Mouse (Mus musculus) adrenal gland, adult 8-10 months (tissue): Measurements from ENCODE around the gene Usp18. TPM values are rescaled to one million over a fixed set of nuclear protein-coding genes. Genes with fewer than 3 reads are reported as not detected.
A peak's percentile ranks its signal among the peaks of the same experiment; 100 is the strongest.

Experiments
- DNase-seq: peaks from one replicate; pipeline ENCODE4 v3.0.0; 2022
- total RNA-seq, 4 experiments: library from RNA; stranded (reverse); gene quantifications; 2 replicates each; pipeline ENCODE4 v1.2.4; 2022

Gene Usp18
- total RNA-seq, result 1 to 10 TPM; 2.1 to 4.1 (median 3.3) TPM

DNA sequence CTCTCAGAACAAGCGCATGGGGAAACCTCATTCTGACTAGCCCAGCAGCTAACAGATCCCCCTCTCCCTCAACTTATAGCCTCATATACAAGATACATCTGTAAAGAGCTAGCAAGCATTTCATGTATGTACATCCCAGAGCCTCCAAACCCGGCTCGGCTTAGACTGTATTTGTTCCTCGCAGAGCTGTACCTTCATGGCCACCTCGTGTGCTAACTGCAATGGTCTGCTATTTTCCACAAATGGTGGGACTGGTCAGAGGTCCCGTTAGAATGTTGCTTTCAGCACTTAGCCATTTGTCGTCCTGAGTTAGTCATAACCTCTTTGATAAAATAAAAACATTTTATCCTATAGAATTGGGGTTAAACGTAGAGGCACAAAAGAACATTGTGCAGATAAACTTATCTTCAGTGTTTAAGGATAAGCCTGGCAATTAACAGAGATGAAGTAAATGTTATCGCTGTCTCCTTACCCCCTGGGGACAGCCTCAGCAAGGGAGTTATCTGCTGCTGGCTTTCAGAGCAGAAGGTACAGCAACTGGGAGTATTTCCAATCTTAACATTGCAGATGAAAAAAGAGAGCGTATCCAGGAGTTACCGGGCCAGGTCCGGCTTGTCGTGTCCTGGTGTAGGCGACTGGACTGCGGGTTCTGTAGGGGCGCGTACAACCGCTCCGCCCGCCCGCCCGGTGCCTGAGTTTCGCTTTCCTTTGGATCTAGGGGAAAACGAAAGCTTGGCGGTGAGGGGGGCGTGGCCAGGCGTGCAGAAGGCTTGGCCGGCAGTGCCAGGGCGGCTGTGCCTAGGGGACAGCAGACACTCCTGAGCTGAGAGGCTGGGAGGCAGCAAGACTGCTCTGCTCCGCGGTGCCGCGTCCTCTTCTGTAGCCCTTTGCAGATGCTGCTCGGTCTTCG lies at the start of gene Usp18:
Usp18 (plus strand) TSS at position 780 of the 910 bp plus-strand sequence.
- DNase-seq, result peak; percentile 91

DNA sequence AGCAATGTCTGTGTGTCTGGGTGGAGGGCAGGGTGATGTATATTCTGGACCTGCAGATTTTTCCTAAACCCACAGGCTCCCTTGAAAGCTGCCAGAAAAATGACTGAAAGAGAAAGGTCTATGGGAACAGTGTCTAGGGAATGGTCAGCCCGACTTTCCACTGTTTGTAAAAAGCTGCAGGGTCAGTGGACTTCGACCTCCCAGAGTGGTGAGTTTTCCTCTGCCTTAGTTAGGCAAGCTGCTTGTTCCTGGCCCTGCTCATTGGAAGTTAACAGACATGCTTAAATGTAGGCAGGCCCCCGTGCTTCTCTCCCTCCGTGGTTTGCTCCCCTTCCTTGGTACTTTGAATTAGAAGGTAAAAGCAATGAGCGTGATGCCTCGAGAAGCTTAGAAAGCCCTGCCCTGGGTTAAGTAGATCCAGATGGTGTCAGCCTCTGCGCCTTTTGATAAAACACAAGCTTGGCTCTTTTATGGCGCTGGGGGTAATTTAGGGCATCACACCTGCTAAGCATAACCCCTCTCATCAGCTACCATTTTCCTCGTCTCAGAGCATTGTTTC lies 47.8 kb upstream of the Usp18 start:
- no peak for DNase-seq

DNA sequence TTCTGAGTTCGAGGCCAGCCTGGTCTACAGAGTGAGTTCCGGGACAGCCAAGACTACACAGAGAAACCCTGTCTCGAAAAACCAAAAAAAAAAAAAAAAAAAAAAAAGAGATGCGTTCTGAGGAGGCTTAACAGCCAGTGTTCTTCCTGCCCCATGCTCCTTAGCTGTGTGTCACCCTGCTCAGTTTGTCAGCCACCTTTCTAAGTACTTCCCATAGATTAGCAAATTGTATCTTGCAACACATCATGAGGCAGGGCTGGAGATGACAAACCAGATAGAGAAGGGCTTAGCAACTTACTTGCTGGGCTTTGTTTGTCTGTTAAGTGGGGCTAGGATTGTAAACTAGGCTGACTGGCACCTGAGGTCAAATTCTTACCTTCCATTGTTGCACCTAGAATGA lies 45.2 kb upstream of the Usp18 start:
- no peak for DNase-seq

DNA sequence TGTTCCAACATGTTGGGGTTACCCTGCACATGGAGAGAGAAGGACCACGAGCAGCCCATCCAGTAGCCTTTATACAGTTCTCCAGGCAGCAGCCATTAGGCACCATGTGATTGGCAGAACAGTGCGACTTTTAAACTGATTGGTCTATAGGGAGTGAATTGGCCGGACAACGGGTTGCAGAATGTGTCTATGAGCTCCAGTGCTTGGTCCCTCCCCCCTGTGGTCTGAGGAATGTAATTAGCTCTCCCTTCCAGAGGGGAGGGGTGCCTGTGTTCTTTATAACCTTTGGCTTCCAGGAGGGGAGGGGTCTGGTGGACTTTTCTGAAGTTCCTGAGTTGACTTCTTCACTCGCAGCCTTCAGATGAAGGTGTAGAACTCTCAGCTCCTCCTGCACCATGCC lies 43.7 kb upstream of the Usp18 start:
- no peak for DNase-seq

DNA sequence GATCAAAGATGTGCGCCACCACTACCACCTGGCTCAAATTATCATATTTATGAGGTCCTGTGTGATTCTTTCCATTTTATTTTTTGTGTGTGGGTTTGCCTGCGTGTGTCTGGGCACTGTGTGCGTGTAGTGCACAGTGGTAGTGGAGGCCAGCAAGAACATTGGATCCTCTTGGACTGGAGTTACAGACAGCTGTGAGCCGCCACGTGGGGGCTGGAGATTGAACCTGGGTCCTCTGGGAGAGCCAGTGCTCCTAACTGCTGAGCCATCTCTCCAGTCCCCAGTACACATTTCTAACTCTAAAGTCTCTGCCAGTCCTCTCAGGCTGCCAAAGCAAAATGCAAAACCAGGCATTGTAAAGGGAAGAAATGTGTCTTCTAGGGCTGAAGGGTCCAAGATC lies 39.2 kb upstream of the Usp18 start:
- no peak for DNase-seq

DNA sequence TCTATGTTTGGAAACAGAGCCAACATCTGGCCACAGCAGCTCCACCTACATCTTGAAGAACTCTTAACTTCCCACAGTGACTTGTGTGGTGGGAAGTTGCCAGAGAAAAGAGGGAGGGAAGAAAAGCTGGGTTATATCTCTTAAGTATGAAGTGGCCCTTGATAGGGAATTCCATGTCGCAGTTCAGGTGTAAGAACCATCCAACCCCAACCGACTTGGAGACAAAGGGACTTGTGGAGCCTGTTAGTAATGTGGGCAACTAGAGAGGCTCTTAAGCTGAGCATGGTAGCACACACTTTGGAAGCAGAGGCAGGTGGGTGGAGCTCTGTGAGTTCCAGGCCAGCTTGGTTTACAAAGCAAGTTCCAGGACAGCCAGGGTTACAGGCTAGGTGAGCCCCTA lies 36.1 kb upstream of the Usp18 start:
- no peak for DNase-seq

DNA sequence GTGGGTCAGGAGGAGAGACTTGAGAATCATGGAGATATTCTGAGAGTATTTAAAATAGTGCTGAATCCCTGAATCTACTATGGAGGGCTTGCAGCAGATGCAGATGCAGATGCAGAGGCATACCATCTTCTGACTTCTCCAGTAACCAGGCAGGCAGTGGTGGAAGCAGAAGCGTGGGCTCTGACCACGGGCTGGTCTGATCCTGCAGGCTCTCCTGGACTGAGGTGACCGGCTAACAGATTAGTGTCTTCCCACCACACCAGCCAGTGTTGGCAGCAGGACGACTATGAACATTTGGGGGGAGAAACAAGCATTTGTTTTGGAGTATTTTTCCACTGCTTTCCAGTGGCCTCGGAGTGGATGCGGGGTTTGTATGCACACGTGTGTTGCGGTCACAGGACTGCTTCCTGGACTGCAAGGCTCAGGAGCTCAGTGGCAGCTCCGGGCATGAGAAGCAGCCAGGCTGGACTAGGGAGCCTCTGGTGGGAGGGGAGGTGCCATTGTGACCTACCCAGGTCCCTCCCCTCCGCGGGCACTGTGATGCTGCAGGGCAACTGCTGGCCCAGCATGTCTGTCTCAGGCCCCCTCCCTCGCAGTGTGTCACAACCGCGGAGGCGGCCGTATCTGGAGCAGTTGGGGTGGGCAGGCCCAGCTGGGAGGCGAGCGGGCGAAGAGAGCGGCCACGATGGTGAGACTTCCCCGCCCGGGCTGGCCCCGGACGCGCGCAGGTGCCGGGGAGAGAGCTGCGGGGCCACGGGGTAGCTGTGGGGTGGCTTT lies 35.4 kb upstream of the Usp18 start, which contains the start of gene Tuba8:
Tuba8 (plus strand) TSS at position 548 of the 777 bp plus-strand sequence.
- DNase-seq, result peak; percentile 61

DNA sequence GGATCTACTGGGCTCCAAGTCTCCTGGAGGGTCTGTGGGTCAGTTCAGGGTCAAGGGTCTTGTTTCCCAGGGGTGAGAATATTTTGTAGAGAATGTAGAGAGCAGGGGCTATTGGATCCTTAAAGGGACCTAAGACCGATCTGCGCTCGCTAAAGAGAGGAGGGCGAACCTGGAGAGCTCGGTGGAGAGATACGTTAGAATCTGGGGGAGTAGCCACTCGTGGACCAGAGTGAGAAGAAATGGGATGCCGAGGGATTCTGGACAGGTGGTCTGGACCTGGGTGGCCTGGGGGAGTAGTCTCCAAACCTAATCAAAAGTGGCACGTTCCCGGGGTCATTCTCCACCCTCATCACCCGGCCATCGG lies 34.8 kb upstream of the Usp18 start:
- DNase-seq, result no peak

DNA sequence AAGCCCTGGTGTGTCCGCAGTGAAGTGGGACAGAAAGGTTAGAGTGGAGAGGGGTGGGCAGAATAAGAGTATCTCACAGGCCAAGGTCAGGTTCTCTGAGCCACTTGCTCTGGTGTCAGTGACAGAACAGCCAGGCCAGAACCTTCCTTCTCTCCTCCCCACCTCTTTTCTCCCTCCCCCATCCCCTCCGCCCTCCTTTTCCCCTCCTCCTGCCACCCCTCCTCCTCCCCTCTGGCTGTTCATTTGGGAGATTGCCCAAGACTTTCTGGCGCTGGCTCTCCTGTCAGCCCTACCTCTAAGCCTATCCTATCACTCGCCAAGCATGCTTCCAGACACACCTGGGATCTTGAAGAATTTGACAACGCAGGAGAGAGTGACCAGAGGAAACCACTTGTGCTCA lies 34.0 kb upstream of the Usp18 start:
- DNase-seq, result no peak

DNA sequence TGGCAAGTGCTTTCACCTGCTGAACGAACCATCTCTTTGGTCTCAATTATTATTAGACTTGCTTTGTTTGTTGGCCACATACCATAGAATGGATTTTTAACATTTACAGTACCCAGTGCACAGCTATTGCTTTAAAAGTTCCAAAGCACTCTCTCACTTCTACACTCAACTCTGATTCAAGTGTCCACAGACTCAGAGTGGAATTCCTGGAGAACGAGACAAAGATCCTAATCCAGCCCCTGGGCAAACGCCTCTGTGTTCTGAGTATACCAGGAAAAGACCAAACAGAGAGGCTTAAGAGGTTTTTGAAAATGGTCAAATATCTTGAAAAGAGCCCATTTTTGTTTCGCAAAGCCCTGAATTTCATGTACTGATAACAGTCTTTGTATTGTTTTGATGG lies 32.7 kb upstream of the Usp18 start:
- no peak for DNase-seq

DNA sequence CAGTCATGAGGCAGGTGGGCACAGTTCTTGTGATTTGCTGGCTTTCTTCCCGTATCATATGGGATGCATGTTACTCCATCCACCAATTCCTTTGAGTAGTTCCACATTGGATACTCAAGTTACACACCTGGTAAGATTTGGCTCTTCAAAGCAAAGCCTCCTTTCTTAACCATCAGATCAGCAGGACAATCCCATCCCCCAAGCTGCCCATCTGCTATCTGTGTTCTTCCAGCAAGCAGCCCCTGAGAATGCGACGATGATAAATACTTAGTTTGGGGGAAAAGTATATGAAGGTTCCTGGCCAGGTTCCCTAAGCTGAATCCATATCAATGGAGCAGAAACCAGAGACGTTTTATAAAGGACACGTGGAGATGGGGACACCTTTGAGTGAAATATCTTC lies 31.5 kb upstream of the Usp18 start:
- no peak for DNase-seq

DNA sequence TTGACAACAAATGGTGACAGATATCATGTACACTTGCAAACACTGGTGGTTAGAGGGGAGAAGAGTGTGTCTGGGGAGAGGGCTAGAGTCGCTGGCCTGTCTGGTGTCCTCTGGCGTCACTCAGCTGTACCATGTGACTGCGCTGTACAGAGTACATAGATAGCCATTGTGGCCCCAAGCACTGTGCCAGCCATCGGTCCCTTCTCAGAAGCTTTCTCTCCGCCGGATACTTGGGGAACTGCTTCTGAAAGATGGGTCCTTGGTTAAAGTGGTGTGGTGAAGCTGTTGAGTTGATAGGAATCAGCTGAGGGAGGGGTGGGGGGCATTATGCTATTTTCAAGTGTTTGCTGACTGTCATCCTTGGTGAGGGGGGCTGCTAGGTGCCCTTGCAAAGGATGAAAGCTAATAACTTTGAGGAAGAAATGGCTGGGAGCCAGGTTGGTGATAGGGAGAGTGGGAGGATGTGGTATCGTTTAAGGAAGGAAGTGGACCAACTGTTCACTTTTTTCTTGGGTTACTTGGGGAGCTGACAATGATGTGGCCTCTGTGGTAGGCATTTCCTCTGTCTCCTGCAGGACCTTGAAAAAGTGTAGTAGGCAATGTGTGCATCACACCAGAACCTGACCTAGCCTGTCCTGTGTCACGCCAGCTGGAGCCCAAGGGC lies 30.9 kb upstream of the Usp18 start:
- no peak for DNase-seq

DNA sequence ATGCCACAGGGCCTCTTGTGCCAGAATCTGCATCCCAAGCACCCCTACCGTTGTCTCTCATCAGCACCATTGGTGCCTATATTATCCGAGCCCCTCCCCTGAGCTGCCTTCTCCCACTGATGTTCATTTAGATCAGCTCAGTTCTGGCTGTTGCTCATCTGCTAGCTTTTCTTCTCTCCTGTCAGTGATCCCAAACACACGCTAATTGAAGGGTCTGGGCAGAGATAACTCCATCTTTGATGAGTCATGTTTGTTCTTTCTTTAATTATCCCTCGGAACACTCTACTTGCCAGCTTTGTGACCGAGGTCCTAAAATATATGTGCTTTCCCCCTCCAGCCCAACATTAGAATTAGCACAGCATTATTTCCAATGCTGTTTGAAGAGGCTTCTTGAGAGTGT lies 30.4 kb upstream of the Usp18 start:
- DNase-seq, result no peak

DNA sequence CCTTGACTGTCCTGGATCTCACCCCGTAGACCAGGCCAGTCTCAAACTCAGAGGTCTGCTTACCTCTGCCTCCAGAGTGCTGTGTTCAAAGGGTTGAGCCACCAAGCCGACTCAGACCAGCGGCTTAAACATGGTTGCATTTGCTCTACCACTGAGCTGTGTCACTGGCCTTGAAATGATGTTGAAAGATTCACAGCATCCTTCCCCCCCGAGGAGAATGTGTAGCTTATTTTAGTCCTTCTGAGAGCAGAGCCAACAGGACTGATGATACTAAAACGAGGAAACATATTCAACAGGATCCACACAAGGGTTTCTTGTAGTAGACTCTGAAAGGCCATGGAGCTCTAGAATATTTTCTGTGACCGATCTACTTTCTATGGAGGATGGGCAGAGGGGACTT lies 29.8 kb upstream of the Usp18 start:
- DNase-seq, result no peak

DNA sequence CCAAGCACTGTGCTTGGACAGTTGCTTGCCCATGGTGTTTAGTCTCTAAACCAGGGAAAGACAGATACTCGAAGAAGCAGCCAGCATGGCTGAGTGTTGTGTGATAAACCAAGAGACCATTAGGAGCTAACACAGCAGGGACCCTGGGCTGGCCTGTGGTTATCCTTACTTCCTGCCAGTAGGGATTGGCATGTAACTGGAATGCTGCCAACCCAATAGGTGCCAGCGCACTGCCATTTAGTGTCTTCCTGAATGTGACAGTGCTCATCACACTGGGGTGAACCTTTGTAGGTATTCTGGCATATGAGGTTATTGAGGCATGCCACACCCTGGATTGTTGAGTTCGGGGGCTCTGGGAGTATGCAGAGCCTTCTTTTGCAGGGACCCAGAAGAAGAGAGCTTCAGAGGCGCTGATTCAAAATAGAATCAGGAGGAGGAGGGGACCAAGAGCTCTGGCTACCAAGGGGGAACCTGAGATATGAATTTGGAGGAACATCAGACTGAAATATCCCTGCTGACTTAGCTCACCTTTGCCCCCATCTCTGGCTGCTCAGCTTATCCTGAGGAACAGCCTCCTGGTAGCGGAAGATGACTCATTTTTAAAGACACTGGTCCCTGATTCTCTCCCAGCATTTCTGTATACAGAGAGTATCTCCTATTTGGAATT lies 29.0 kb upstream of the Usp18 start:
- no peak for DNase-seq

DNA sequence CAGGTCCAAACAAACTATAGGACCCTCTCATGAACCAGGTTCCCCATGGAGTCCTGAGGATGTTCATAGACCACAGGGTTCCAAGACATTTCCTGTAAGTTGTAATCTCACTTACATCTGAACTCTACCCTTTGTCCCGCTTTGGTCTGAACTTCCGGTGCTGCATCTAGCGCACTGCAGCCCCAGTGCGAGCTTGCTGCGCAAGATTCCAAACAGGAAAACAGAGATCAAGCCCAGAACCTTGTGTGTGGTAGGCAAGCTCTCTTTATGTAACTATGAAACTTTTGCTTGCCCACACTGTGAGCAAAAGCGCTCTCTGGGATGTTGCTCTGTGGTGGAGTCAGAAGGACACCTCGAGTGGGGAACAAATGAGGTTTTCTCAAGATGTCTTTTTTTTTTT lies 27.7 kb upstream of the Usp18 start:
- no peak for DNase-seq

DNA sequence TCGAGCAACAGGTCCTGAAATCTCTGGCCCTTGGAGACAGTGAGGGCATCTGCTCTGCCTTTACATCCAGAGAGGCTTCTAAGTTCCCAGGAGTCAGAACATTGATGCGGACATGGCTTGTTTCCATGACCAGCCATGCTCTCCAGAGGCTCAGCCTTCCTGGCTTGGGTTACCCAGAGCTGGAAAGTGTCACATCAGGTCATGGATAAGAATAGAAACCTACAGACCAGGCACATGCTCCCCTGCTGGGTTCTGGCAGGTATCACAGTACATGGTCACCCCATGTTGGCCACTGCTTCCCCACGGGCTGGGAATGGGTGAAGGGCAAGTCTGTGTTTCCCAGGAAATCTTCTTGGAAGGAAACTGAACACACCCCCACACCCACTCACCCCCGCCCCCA lies 26.3 kb upstream of the Usp18 start:
- DNase-seq, result no peak

DNA sequence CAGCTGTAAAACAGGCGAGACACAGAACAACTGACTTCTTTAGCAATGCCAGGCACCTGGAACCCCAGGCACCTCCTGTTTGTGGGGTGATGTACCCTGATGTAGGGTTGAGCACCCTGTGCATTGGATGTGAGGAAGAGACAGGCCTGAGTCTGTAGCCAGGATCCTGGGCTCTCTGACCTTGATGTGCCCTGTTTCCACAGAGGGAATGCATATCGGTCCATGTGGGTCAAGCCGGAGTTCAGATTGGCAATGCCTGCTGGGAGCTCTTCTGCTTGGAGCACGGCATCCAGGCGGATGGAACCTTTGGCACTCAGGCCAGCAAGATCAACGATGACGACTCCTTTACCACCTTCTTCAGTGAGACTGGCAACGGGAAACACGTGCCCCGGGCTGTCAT lies 25.5 kb upstream of the Usp18 start:
- no peak for DNase-seq

DNA sequence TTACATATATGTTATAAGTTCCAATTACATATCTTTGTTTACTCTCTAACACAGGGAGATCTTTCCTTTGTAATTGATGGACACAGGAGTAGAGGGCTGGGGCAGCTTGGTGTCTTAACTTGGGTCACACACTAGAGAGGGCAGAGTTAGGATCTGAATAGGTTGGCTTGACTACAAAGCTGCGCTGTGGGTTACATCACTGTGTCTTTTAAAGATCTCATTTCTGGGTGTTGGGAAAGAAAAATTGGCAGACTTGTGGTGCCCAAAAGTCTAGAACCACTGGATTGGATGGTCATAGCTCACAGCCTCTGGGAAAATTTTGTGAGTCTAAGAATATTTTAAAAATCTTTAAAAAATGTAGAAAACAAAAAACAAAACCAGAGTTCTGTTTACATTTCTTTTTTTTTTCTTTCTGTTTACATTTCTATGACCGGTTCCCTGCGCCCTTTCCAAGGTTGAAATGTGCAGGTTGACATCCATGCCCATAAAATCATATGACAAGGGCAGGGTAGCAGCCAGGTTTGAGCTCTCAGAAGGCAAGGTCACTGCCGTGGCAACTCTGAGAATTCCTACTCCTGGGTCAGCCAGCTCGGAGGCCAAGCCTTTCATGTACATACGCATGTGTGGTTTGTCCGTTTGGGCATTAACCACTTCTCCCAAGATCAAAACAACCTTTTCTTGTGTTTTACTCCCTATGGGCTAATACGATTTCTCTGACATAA lies 23.7 kb upstream of the Usp18 start:
- DNase-seq, result no peak

DNA sequence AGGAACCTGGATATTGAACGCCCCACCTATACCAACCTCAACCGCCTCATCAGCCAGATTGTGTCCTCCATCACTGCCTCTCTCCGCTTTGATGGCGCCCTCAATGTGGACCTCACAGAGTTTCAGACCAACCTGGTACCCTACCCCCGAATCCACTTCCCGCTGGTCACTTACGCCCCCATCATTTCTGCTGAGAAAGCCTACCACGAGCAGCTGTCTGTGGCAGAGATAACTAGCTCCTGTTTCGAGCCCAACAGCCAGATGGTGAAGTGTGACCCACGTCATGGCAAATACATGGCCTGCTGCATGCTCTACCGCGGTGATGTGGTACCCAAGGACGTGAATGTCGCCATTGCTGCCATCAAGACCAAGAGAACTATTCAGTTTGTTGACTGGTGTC lies 22.7 kb upstream of the Usp18 start:
- no peak for DNase-seq

DNA sequence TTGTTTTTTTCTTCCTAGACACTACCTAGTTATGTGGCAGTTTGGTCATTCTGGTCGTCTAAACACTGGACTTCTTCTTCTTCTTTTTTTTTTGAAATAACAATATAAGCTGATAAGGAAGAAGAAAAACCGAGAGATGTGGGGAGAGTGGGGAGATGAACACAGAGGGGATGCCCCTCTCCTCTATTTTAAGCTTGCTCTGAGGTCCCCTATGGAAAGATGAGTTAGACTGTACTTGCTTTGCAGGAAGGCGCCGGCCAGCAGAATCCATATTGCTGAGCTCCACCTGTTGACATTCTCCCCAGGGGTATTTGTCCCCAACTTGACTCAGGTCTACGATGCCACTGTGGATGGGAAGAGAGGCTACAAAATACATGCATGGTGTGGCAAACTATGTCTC lies 21.6 kb upstream of the Usp18 start:
- no peak for DNase-seq

DNA sequence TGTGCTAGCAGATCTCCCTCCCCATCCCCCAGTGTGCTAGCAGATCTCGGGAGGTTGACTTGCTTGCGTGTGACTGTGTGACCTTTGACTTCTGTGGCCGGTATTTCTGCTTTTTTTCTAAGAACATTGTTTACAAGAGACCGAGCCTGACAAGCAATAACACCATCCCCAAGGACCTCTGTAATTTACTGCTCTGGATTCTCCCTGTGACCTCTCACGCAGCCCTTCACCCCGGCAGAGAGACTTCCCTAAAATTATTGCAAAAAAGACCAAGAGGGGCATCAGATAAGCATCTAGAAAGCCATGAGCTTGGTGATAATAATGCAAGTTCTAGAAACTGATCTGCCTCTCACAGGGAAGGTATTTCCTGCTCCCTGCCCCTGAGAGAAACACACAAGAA lies 20.7 kb upstream of the Usp18 start:
- no peak for DNase-seq
